23 mouse cellular contexts compared by ENCODE assay signal in genomic region chr1:67020637-67021161, GRCm38 (mm10). TPM values are rescaled to one million over a fixed set of nuclear protein-coding genes. Genes with fewer than 3 reads are reported as not detected.
DNase-seq lines count a peak whose midpoint lies in the region; ATAC-seq and TF ChIP-seq lines count a peak whose summit lies in the region.
"Had no signal": no experiment of that assay in that cellular context is flagged by ENCODE, and none has a peak within 500 bp of the region (broad histone marks: within the 10 kb centered on the region; RNA-seq: fewer than 3 reads in every experiment).

No protein-coding gene starts in this region.

- no peaks in the 10 kb centered on the region for H3K9me3 ChIP-seq in midbrain, embryonic 11.5 days (ENCODE audit: control insufficient read depth, low read length)
- H3K9me3 ChIP-seq in midbrain, embryonic 14.5 days (ENCODE audit: control insufficient read depth, low read length), result no peaks in the 10 kb centered on the region
- H3K9me3 ChIP-seq: embryonic facial prominence, embryonic 13.5 days; forebrain, embryonic 12.5 days; heart, embryonic 10.5 days; hindbrain, embryonic 13.5 days had no signal

- H3K4me2 ChIP-seq in midbrain, embryonic 11.5 days, result no peak overlapping the region
- no peak overlapping the region for H3K4me2 ChIP-seq in midbrain, embryonic 14.5 days (ENCODE audit: low read length)
- H3K4me2 ChIP-seq: embryonic facial prominence, embryonic 13.5 days; forebrain, embryonic 12.5 days; hindbrain, embryonic 13.5 days had no signal

- H3K27me3 ChIP-seq in midbrain, embryonic 11.5 days (ENCODE audit: control insufficient read depth, insufficient read depth, low read length), result no peaks in the 10 kb centered on the region
- no peaks in the 10 kb centered on the region for H3K27me3 ChIP-seq in midbrain, embryonic 14.5 days (ENCODE audit: control insufficient read depth, insufficient read depth, low read length)
- H3K27me3 ChIP-seq: embryonic facial prominence, embryonic 13.5 days; forebrain, embryonic 12.5 days; hindbrain, embryonic 13.5 days had no signal

- no peak for DNase-seq in cerebellum, adult 8-10 months
- DNase-seq in layer of hippocampus, adult 2 months (ENCODE audit: low spot score in 2 of 2), result no peak
- no peak for DNase-seq in layer of hippocampus, adult 8-10 months (ENCODE audit: low spot score in 2 of 2)
- peak; percentile 77 for DNase-seq in midbrain, embryonic 11.5 days (ENCODE audit: low spot score, missing footprints)
- DNase-seq in midbrain, embryonic 14.5 days, result no peak
- peak; percentile 1 for DNase-seq in WW6 (ENCODE audit: low read depth, low spot score)
- no peak for DNase-seq in ovary, postnatal 10 days (ENCODE audit: low spot score)
- DNase-seq: adrenal gland, adult 8-10 months; B cell, adult 2 months; cerebellum, adult 11-12 months; cerebellum, adult 9-11 months; cerebellum, postnatal 36 days; gastrocnemius, adult 2 months; gastrocnemius, postnatal 25 days; heart, postnatal 10 days; heart, postnatal 4 days had no signal

- no peak overlapping the region for H3K9ac ChIP-seq in midbrain, embryonic 11.5 days (ENCODE audit: low read length)
- H3K9ac ChIP-seq in midbrain, embryonic 14.5 days (replicated peaks; ENCODE audit: low read length), result no peak overlapping the region
- H3K9ac ChIP-seq: embryonic facial prominence, embryonic 13.5 days; forebrain, embryonic 12.5 days; hindbrain, embryonic 13.5 days had no signal

- peak; percentile 26 for TF ChIP-seq CTCF in layer of hippocampus, adult 2 months (conservative IDR thresholded peaks at IDR 0.05)

- 0 out of 2 replicates have a peak, but pooled peaks have one; percentile 8 for ATAC-seq in cerebellum, adult (ENCODE audit: insufficient number of reproducible peaks, low FRiP score, low TSS enrichment)
- ATAC-seq in midbrain, embryonic 11.5 days (ENCODE audit: low FRiP score), result no peak
- ATAC-seq in midbrain, embryonic 14.5 days (ENCODE audit: low FRiP score, low TSS enrichment), result no peak
- ATAC-seq: CD4-positive, CD25-positive, alpha-beta regulatory T cell, adult 4 months; forebrain, embryonic 16.5 days had no signal

- no peak overlapping the region for H3K27ac ChIP-seq in layer of hippocampus, adult 2 months
- H3K27ac ChIP-seq in midbrain, embryonic 11.5 days (ENCODE audit: low read depth, low read length), result no peak overlapping the region
- H3K27ac ChIP-seq in midbrain, embryonic 14.5 days (replicated peaks; ENCODE audit: low read depth, low read length), result no peak overlapping the region
- H3K27ac ChIP-seq: embryonic facial prominence, embryonic 13.5 days; forebrain, embryonic 12.5 days; gastrocnemius, adult 2 months; heart, embryonic 10.5 days; hindbrain, embryonic 13.5 days had no signal

- no peak overlapping the region for H3K4me3 ChIP-seq in layer of hippocampus, adult 2 months
- H3K4me3 ChIP-seq in midbrain, embryonic 11.5 days (ENCODE audit: low read depth, low read length), result no peak overlapping the region
- H3K4me3 ChIP-seq in midbrain, embryonic 14.5 days (replicated peaks; ENCODE audit: low read depth, low read length), result no peak overlapping the region
- H3K4me3 ChIP-seq: embryonic facial prominence, embryonic 13.5 days; forebrain, embryonic 12.5 days; gastrocnemius, adult 2 months; heart, embryonic 10.5 days; hindbrain, embryonic 13.5 days had no signal

- WGBS in midbrain, embryonic 11.5 days, result 85% methylated on average over 13 of the region's 13 CpGs
- 88% methylated on average over 13 of the region's 13 CpGs for WGBS in midbrain, embryonic 14.5 days

- H3K4me1 ChIP-seq in midbrain, embryonic 11.5 days (ENCODE audit: control insufficient read depth, insufficient read depth, low read length), result no peaks in the 10 kb centered on the region
- H3K4me1 ChIP-seq in midbrain, embryonic 14.5 days (ENCODE audit: control insufficient read depth, insufficient read depth, low read length), result no peaks in the 10 kb centered on the region
- H3K4me1 ChIP-seq: embryonic facial prominence, embryonic 13.5 days; forebrain, embryonic 12.5 days; heart, embryonic 10.5 days; hindbrain, embryonic 13.5 days had no signal

- H3K36me3 ChIP-seq in midbrain, embryonic 11.5 days (ENCODE audit: control insufficient read depth, insufficient read depth, low read length), result peaks cover 4% of the 10 kb centered on the region; the same call in 1 of the 2 replicates
- H3K36me3 ChIP-seq in midbrain, embryonic 14.5 days (ENCODE audit: control insufficient read depth, insufficient read depth, low read length), result peaks cover 44% of the 10 kb centered on the region

RNA-seq across cellular contexts. Expression of gene Lancl1, which starts 18.0 kb away (rescaled TPM):
- 100 to 1,000 TPM; 196 to 205 TPM for total RNA-seq in layer of hippocampus, adult 2 months (2021)
- 100 to 1,000 TPM; 192 to 212 (median 195) TPM for total RNA-seq in layer of hippocampus, adult 8-10 months (2022)
- 83.1 and 90.4 TPM in 2 replicates for polyA plus RNA-seq in midbrain, embryonic 11.5 days (2014; fragmentation: Nextera tagmentation; extraction: Ambion mirVana)
- 171 and 181 TPM in 2 replicates for polyA plus RNA-seq in midbrain, embryonic 14.5 days (2014; fragmentation: Nextera tagmentation; extraction: Ambion mirVana)

Comparison
In these comparisons a context has a peak if more than half of its experiments do, and no peak if none do; other contexts are left out.
1. DNase-seq: peak in midbrain, embryonic 11.5 days (single experiment) and WW6 (single experiment); none in cerebellum, adult 8-10 months (single experiment), layer of hippocampus, adult 2 months (0 of 2), layer of hippocampus, adult 8-10 months (0 of 2), midbrain, embryonic 14.5 days (single experiment) and ovary, postnatal 10 days (single experiment).